Mouse (Mus musculus): Measurements from ENCODE around the gene Krt18.
A peak's percentile ranks its signal among the peaks of the same experiment; 100 is the strongest.

The Krt18 gene

DNA sequence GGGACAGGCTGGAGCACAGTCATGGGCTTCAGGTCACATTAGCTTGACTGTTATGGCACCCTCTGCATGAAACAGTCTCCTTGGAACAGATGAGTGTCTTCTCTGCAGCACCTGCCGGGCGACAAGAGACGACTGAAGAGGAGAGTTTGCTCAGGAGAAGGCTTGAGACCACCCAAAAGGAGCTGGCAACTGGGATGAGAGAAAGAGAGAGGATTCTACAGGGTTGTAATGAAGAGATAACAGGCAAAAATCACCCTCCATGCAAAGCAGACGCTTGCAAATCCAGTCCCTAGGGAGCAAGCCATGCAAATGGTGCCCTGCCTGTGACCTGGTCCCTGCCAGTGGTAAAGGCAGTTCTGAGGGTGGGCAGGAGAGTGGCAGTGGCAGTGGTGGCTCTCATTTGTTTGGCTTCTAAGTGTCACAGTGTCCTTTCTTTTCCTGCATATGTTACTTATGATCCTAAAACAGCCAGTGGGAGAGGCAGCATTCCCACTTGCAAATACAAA, 15.7 kb upstream of the Krt18 start:
- DNase-seq = no peak

DNA sequence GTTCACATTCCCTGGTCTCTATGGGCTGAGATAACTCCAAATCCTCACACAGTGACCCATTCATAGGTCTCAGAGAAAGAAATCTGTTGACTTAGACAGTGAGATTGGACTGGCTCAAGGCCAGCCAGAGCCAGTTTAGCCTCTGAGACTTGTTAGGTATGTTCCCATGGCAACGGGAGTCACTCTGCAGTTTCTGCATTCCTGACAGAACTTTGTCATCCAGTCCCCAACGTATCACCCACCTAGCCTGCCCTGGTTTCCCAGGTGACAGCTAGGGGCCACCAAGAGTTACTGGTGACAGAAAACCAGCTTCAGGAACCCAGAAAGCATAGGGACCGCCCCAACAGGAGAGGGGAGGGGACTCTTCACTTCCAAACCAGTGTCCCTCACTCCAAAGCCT, 14.3 kb upstream of the Krt18 start:
- peak; percentile 70 for DNase-seq

DNA sequence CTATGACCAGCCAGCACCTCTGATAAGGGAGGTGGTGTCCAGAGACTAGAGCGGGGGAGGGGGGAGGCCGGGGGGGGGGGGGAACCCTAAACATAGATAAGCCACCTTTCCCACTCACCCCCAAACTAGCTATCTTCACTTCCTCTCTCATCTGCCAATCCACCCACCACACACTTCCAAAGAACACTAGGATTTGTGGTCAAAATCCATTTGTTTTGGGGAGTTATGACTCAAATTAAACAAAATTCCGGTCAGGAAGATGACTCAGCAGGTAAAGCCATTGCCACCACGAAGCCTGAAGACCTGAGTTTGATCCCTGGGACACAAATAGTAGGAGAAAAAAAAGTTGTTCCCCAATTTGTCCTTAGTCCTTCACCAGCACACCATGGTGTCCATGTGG, 13.1 kb upstream of the Krt18 start:
- no peak for DNase-seq

DNA sequence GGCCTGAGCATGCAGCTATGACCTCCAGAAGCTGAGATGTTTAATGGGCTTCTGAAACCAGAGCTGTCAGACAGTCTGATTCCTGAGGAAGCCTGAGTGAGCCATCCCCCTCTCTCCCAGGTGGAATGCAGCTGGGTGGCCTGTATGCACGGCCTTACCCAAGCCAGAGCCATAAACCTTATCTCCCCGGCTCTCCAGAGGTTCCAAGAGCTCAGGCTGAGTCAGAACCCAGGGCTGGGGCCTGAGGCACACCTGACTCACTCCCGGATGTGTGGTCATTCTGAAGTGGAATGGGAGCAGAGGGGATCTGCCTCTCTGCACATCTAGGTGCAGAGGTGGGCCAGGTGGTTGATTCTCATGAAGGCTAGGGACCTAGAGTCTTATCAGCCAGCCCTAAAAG, 11.9 kb upstream of the Krt18 start:
- no peak for DNase-seq

DNA sequence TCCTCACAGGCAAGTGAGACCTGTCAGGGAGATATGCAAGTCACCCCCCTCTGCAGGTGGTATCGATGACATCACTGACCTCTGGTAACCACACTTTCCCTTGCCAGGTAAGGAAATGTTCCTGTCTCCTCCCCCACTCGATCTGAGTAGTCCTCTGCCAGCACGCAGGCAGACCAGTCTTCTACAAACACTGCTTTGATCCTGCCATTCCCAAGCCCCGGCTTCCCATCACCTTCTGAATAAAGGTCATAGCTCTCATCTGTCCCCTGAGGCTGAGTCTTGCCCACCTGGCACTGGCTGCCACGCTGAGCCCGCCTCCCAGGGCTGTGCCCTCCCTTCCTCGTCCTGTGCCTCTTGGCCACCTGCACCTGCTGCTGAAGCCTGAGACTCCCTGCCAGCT, 11.2 kb upstream of the Krt18 start:
- DNase-seq = peak; percentile 35

DNA sequence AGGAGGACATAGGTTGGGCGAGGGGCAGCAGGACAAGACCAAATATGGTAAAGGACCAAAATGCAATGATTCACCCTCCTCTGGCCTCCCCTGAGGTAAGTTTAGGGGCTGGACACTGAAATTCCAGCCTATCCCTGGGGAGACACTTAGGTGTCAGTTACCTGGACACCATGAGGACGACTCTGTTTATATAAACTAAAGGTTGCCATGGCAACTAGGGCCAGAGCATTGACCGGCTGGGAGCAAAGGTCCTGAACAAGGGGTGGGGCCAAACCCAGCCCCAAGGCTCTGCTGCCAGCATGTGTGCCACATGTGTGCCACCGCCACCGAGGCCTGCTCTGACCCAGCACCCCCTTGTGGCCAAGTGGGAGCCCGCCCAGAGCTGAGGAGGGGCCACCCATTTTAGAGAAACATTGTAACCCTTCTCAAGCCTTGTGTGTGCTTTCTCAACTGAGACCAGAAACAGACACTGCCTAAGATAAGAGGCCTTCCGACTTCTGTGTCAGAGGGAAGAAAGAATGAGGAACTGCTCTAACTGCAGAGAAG, 10.0 kb upstream of the Krt18 start:
- peak; percentile 82 for DNase-seq

DNA sequence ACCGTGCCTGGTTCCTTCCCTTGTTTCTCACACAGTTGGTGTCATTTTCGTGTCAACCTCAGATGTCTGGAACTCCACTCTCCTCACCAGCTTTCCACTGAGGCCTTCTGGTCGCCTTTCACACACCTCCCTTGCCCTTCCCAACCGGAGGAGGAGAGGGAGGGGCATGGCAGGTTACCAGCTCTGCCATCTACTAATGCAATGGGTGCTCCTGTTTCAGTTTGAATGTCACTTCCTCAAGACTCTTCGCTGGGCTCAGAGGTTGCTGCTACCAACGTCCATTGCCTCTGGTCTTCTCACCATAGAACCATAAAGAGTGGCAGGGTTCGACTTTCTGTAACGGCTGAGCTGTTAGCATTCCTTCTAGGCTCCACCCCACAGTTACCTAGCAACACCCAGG, 5.5 kb upstream of the Krt18 start:
- DNase-seq = no peak

DNA sequence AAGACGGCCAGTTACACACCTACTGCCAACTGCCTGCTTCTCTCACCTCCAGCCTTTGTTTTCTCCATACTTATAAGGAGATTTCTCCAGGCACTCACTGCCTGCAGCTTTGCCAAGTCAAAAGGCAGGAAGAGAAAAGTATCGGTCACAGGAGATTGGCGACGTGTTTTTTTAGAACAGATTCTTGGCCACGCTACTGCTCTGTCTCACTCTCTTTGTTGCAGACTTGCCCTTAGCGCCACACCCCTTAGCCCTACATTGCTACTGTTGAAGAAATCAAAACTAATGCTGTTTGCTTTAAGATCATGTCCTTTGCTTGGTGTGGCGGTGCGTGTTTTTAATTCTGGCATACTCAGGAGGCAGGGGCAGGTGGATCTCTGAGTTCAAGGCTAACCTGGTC, 4.1 kb upstream of the Krt18 start:
- DNase-seq = no peak

DNA sequence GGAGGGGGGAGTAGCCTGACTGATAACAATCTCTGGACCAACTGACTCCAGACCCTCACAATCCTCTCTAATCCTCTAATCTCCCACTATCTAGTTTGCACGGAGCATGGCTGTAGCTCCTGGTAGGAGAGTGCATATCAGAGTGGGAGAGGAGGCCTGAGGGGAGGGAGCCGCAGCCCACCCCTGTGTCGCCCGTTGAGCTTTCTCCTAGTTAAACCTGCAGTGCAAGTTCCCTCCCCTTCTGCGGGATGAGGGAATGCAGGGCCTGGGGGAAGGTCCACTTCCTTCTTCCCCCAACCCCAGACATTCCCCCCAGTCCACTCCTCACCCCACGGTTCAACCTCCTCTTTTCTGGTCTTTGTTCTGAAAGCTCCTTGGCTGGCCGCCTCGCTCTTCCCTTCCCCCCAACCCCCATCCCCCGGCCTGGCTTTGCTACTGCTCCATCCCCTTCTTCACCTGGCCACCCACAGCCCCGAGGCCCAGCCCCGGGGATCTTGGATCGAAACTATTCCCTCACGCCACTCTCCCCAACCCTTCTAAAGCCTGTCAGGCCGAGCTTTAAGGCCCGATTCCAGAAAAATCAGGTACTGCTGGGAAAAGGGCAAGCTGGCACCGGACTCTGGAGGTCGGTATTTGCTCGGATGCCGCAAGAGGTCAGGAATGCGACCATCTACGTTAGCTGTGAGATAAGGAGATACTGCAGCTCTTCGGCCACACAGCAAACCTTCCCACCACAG, 2.7 kb upstream of the Krt18 start:
- DNase-seq = peak; percentile 48

DNA sequence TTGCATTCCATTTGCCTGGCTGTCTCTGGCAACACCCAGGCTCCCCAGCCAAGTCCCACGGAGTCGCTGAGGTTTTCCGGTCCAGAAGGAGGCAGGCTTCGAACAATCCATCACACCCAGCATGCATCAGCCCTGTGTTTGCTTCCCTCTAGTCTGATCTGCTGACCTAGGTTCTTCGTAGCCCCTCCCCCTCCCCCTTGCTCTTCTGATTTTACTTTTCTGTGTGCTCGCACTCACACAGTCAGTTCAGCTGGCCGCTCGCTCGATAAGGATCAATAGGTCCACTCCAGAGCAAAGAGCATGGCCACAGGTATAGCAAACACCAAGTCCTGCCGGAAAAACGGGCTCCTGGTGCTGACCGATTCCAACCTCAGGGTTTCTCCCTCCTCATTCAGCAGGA, 1.6 kb upstream of the Krt18 start:
- DNase-seq = peak; percentile 28

DNA sequence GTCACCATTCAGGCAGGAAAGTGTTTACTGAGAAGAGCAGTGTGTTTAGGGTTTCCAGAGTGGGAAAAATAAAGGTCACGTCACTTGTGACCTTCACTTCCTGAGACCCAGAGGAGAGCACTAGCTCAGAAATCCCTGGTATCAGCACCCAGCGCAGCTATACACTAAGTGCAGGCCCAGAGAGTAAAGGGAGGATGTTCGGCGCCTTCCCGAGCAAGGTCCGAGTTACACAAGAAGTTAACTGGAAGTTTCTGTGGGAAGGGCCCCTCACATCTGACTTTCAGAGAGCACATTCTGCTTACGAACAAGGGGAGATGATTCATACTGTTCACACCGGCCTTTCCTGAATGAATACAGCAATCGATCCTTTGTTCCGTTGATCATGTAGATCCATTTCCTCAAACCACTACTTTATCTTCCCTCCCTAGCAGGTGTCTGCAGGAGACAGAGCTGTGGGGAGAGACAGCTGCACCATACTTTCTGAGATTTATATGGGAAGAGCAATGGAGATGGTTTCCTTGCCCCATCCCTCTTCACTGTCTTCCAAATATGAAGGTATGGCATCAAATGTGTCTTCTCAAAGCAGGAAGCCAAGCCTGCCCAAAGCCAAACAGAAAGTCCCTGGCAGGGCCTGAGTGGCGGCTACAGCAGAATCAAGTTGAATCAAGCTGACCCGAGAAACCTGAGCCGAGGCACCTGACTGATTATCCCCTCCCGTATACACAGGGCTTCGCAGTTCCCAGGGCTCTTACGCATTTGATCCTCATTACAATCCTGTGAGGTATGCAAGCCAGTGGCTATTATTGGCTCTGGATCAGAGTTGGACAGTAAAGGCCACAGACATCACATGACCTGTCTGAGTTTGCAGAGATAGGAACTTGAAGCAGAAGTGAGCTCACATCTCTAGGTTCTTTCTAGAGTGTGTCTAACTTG, 6.4 kb downstream of the Krt18 start:
- no peak for DNase-seq

DNA sequence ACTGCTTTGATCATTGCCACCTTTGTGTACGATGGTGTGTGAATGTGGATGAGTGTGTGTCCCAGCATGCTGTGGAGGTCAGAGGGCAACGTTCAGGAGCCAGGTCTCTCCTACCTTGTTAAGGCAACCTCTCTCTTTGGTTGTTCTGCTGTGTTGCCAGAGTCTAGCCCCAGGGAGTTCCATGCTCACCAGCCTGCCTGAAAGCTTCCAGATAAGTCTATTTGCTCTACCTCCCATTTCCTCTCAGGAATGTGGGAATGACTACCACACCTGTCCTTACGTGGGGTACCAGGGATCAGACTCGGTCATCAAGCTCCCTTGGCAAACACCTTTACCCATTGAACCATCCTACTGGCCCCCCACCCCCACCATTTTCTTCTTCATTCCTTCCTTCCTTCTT, 12.3 kb downstream of the Krt18 start:
- DNase-seq = no peak

DNA sequence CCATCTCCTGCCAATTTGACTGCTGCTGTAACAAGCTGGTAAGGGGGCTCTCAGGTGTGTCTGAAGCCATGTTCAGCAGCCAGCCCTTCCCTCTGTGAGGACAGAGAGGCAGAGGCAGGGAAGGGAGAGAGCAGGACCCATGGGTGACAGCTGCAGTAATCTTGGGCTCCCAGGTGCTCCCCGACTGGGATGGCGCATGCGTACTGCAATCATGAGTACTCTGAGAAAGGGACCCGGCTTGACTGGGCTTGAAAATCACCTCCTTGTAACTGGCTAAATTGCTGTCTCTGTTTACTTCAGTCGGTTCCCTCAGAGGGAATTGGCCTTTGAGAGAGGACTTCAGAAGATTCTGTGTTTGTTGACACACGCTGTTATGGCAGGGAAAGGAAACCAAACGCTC, 14.0 kb downstream of the Krt18 start:
- DNase-seq = peak; percentile 40

DNA sequence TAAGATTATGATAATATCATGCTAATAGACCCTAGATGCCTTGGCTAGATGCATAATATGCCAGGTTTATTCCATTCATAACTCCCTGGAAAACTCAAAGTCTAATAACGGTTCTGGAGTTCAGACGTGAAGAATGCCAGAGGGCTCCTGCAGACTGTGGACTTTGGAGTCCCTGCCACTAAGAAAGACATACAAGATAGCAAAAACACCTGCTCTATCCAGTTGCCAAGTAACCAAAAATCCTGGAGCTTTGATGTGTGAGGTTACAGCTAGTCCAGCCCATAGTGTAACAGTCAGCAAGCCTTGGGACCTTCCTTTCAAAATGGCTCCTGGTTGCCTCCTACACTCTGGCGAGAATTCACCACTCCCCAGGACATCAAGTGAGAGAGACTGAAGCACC, 16.8 kb downstream of the Krt18 start:
- DNase-seq = no peak

DNA sequence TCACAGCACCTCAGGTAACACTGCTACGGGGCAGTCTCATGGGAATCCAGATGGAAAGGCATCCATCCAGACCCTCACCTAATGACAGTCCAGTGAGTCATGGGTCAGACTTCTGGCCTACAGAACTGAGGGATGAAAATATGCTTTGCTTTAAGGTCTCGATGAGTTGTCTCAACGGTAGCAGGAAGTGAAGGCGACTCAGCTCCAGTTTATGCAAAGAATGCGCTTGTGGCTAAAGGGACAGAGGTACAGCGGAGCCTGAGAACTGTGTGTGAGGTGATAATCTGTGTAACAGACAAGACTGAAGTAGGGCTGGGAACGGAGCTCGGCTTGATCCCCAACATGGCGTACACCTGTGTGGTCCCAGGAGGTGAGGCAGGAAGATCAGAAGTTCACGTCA, 17.7 kb downstream of the Krt18 start:
- no peak for DNase-seq

DNA sequence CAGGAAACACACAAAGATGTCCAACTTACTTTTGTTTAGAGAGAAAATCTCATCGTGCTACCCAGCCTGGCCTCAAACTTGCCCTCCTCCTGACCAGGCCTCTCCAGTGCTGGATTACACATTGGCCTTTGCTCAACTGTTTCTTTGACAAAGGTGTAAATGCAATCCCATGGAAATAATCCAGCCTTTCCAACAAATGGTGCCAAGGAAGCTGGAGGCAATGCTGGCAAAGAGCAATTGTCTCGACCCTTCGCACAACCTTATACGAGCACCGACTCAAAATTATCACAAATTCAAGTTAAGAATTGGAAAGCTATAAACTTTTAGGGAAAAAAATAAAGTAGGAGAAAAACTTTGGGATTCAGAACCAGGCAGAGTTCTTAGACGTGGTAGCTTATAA, 20.0 kb downstream of the Krt18 start:
- no peak for DNase-seq

DNA sequence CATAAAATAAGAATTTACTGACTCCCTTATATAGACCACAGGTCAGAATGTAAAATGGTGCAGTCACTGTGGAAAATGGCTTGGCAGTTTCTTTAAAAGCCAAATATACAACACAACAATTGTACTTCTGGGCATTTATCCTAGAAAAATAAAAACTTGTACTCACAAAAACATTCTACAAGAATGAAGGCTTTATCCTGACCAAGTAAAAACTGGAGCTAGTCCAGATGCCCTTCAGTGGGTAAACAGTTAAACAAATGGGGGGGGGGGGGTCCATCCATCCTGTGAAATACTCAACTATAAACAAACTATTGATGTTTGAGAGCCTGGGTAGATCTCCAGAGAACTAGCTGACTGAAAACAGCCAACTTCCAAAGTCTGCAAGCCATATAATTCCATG, 21.9 kb downstream of the Krt18 start:
- DNase-seq = no peak

DNA sequence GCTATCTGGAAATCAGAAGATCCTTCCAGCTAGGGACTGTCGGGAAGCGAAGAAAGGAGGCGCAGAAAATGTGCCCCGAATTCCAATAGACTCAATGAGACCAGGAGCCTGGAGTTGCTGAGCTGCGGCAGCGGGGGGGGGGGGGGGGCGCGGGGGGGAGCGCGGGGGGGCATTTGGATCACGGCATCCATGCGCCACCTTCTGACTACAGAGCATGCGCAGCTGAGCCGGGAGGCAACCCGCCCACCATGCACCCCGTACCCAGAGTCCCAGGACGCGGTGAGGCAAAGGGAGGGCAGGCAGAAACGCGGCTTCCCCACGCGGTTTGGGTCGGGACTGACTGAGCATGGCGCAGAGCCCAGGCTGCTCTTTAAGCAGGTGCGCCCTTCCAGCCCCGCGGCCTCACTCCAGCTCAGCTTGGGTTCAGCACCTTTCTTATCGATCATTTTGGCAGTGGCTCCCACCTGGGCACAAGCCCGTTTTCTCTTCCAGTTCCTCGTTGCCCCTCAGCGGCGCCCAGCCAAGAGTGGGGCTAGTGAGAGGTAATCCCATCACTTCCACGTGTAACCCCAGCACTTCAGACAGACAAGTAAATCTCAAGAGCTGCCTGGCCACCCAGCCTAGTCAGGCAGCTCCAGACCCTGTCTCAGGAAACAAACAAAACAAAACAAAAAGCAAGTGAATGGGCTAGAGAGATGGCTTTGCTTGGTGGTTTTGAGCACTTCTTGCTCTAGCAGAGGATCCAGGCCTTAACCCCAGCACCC, 24.1 kb downstream of the Krt18 start:
- DNase-seq = peak; percentile 75

DNA sequence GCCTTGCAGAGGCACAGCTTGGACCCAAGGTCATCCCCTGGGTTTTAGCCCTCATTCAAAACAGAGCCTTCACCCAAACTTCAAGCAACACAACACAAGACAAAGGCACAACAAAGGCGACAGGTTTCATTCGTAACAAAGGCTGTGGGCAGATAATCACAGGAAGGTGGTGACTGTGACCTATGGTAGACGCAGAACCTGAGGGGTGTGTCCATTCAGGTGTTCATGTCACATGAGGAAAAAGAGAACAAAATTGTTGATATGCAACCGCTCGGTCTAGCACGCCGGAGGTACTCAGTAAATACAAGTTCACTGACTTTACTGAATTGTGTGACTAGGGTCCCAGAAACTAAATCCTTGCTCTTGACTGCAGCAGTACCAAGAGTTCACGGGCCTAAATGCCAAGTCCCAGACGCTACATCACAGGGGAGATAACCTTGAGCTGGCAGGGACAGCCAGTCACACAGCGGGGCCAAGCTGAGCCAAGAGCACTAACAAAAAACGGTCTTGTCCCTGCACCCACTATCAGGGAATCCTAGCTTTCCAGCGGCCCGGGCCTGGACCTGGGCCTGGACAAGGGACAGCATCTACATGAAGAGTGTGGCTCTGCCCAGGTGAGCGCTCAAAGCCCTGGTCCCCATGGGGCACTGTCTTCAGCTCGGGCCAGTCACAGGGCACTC, 28.7 kb downstream of the Krt18 start:
- DNase-seq = no peak

DNA sequence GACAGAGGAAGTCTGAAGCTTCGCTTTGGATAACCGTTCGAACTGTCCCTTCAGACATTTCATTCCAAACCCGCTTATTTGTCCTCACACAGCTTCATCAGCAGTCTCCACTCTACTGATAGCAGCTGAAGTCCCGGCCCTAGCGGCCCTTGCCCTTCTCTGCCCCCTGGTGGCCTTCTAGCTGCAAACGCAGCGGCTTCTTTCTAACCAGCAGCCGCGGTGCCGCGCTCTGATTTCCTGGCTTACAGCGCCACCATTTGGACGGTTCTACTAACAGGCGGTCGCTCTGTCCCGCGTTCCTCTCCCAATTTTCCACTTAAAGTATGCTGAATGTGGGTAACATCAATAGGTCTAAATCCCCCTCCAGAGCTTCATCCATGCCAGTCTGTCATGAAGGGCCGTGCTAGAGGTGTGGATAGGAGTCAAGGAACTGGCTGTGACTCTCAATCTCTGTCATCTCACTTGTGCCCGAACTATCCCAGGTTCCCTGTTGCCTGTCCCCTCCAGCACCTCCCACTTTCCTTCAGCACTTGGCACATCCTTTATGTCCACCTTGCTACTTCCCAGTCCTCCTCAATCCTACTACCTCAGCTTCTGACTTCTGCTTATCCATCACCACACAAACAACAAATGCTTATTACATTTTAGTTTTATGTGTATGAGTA, 37.8 kb downstream of the Krt18 start:
- peak; percentile 97 for DNase-seq
